Mouse (Mus musculus) CH12.LX (cell line): ENCODE measurements around the gene Lhfp. TPM values are rescaled to one million over a fixed set of nuclear protein-coding genes. Genes with fewer than 3 reads are reported as not detected.

Experiments used
- DNase-seq: peaks from one replicate; pipeline ENCODE4 v3.0.0-alpha.2; 2013; ENCODE audit errors: extremely low read depth
- H3K27ac ChIP-seq: 2 replicates; pipeline ENCODE4 v1.5.1; 2012; ENCODE audit warnings: low read depth, mild to moderate bottlenecking, control low read depth, moderate library complexity; ENCODE audit not compliant: insufficient read depth
- H3K27me3 ChIP-seq: replicated peaks from 2 replicates; pipeline ENCODE3; 2012; ENCODE audit warnings: inconsistent platforms
- H3K36me3 ChIP-seq, 2 experiments: replicated peaks in 1 of 2; 2 replicates each; pipeline versions ENCODE3 to v1.6.1; 2012; ENCODE audit warnings: inconsistent platforms in 1 of 2, low read length in 1 of 2, mild to moderate bottlenecking in 1 of 2, mixed read lengths in 1 of 2, moderate library complexity in 1 of 2; ENCODE audit not compliant: control insufficient read depth in 1 of 2, insufficient read depth in 1 of 2
- H3K4me1 ChIP-seq, 2 experiments: 2 replicates each; pipeline ENCODE4 v1.6.1; 2012; ENCODE audit warnings: inconsistent platforms in 1 of 2, moderate library complexity in 1 of 2; ENCODE audit not compliant: insufficient read depth in 2 of 2, control insufficient read depth in 1 of 2
- H3K4me2 ChIP-seq: 2 replicates; pipeline ENCODE4 v1.6.1; 2012; ENCODE audit warnings: low read depth, mild to moderate bottlenecking, control low read depth; ENCODE audit not compliant: poor library complexity, insufficient read depth, severe bottlenecking
- H3K4me3 ChIP-seq, 3 experiments: fragments of 150-350 bp in 1 of 3; sonication (generic) in 1 of 3; replicated peaks in 1 of 3; 2 replicates each; pipeline versions ENCODE3 to v1.5.1; 2011 to 2012; ENCODE audit warnings: low read depth in 2 of 3, low read length in 2 of 3, mild to moderate bottlenecking in 2 of 3, moderate library complexity in 2 of 3, control low read depth in 1 of 3, improper control_type of control experiment in 1 of 3, inconsistent platforms in 1 of 3, mixed read lengths in 1 of 3; ENCODE audit not compliant: poor library complexity in 1 of 3
- H3K79me2 ChIP-seq: replicated peaks from 2 replicates; pipeline ENCODE4 v1.6.1; 2012; ENCODE audit warnings: mild to moderate bottlenecking, moderate library complexity; ENCODE audit not compliant: control insufficient read depth, poor library complexity, insufficient read depth, severe bottlenecking; ENCODE audit errors: extremely low read depth
- H3K9ac ChIP-seq: 2 replicates; pipeline ENCODE4 v1.6.1; 2012; ENCODE audit warnings: low read depth, mild to moderate bottlenecking, control low read depth, moderate library complexity; ENCODE audit not compliant: insufficient read depth
- H3K9me3 ChIP-seq: replicated peaks from 2 replicates; pipeline ENCODE3; 2012; ENCODE audit warnings: low read length, inconsistent platforms, mixed read lengths
- BHLHE40 ChIP-seq: IDR thresholded peaks from 2 replicates; pipeline ENCODE4 v1.6.1; 2011; ENCODE audit warnings: mild to moderate bottlenecking, low read depth, low read length, improper control_type of control experiment
- CHD1 ChIP-seq: IDR thresholded peaks from 2 replicates; pipeline ENCODE4 v1.6.1; 2012; ENCODE audit warnings: low read depth, low read length, improper control_type of control experiment, inconsistent platforms
- CHD2 ChIP-seq: IDR thresholded peaks from 2 replicates; pipeline ENCODE4 v1.6.1; 2011; ENCODE audit warnings: low read length, improper control_type of control experiment
- E2F4 ChIP-seq: IDR thresholded peaks from 2 replicates; pipeline ENCODE4 v1.6.1; 2011; ENCODE audit warnings: low read depth, low read length, improper control_type of control experiment; ENCODE audit not compliant: insufficient replicate concordance
- ELF1 ChIP-seq: IDR thresholded peaks from 2 replicates; pipeline ENCODE4 v1.6.1; 2014; ENCODE audit warnings: low read depth, mild to moderate bottlenecking, inconsistent platforms, low read length, improper control_type of control experiment
- ETS1 ChIP-seq: conservative IDR thresholded peaks from 2 replicates; pipeline ENCODE4 v1.6.1; 2012; ENCODE audit warnings: low read depth, mild to moderate bottlenecking, inconsistent platforms, low read length, improper control_type of control experiment, moderate library complexity
- GABPA ChIP-seq: IDR thresholded peaks from 2 replicates; pipeline ENCODE4 v1.6.1; 2012; ENCODE audit warnings: low read depth, low read length, improper control_type of control experiment, inconsistent platforms; ENCODE audit not compliant: insufficient replicate concordance
- HCFC1 ChIP-seq: IDR thresholded peaks from 2 replicates; pipeline ENCODE4 v1.6.1; 2012; ENCODE audit warnings: low read depth, mild to moderate bottlenecking, inconsistent platforms, low read length, improper control_type of control experiment
- IRF4 ChIP-seq: IDR thresholded peaks from 2 replicates; pipeline ENCODE4 v1.6.1; 2014; ENCODE audit warnings: low read depth, mild to moderate bottlenecking, inconsistent platforms, low read length, improper control_type of control experiment
- JUN ChIP-seq: IDR thresholded peaks from 2 replicates; pipeline ENCODE4 v1.6.1; 2011; ENCODE audit warnings: low read depth, mild to moderate bottlenecking, low read length, improper control_type of control experiment, moderate library complexity; ENCODE audit not compliant: insufficient read depth
- JUND ChIP-seq: conservative IDR thresholded peaks from 2 replicates; pipeline ENCODE4 v1.6.1; 2011; ENCODE audit warnings: low read depth, low read length, improper control_type of control experiment
- MEF2A ChIP-seq: IDR thresholded peaks from 2 replicates; pipeline ENCODE4 v1.6.1; 2014; ENCODE audit warnings: low read depth, mild to moderate bottlenecking, inconsistent platforms, low read length, improper control_type of control experiment, borderline replicate concordance
- MXI1 ChIP-seq: IDR thresholded peaks from 2 replicates; pipeline ENCODE4 v1.6.1; 2011; ENCODE audit warnings: mild to moderate bottlenecking, low read depth, low read length, improper control_type of control experiment
- MYC ChIP-seq: IDR thresholded peaks from 2 replicates; pipeline ENCODE4 v1.6.1; 2011; ENCODE audit warnings: low read depth, mild to moderate bottlenecking, improper control_type of control experiment, low read length
- NELFE ChIP-seq: IDR thresholded peaks from 2 replicates; pipeline ENCODE4 v1.6.1; 2011; ENCODE audit warnings: low read depth, low read length, improper control_type of control experiment
- NRF1 ChIP-seq: IDR thresholded peaks from 2 replicates; pipeline ENCODE4 v1.6.1; 2014; ENCODE audit warnings: low read depth, mild to moderate bottlenecking, inconsistent platforms, low read length, improper control_type of control experiment, moderate library complexity
- PAX5 ChIP-seq: IDR thresholded peaks from 2 replicates; pipeline ENCODE4 v1.6.1; 2012; ENCODE audit warnings: low read length, inconsistent platforms, mixed read lengths
- POLR2AphosphoS2 ChIP-seq: IDR thresholded peaks from 2 replicates; pipeline ENCODE4 v1.6.1; 2011; ENCODE audit warnings: low read depth, low read length, improper control_type of control experiment
- RAD21 ChIP-seq: IDR thresholded peaks from 2 replicates; pipeline ENCODE4 v1.6.1; 2011; ENCODE audit warnings: low read depth, mild to moderate bottlenecking, low read length, improper control_type of control experiment, moderate library complexity
- RCOR1 ChIP-seq: conservative IDR thresholded peaks from 2 replicates; pipeline ENCODE4 v1.6.1; 2012; ENCODE audit warnings: low read depth, mild to moderate bottlenecking, inconsistent platforms, low read length, improper control_type of control experiment
- SIN3A ChIP-seq: IDR thresholded peaks from 2 replicates; pipeline ENCODE4 v1.6.1; 2012; ENCODE audit warnings: low read length, improper control_type of control experiment, inconsistent platforms
- SMC3 ChIP-seq: IDR thresholded peaks from 2 replicates; pipeline ENCODE4 v1.6.1; 2011; ENCODE audit warnings: low read depth, low read length, improper control_type of control experiment
- TBP ChIP-seq: conservative IDR thresholded peaks from 2 replicates; pipeline ENCODE4 v1.6.1; 2011; ENCODE audit warnings: low read depth, low read length, improper control_type of control experiment
- TCF12 ChIP-seq: IDR thresholded peaks from 2 replicates; pipeline ENCODE4 v1.6.1; 2014; ENCODE audit warnings: low read depth, mild to moderate bottlenecking, inconsistent platforms, low read length, improper control_type of control experiment
- UBTF ChIP-seq: IDR thresholded peaks from 2 replicates; pipeline ENCODE4 v1.6.1; 2012; ENCODE audit warnings: low read depth, mild to moderate bottlenecking, inconsistent platforms, low read length, improper control_type of control experiment, moderate library complexity
- USF1 ChIP-seq: IDR thresholded peaks from 2 replicates; pipeline ENCODE4 v1.6.1; 2014; ENCODE audit warnings: low read depth, mild to moderate bottlenecking, inconsistent platforms, low read length, improper control_type of control experiment
- USF2 ChIP-seq: conservative IDR thresholded peaks from 2 replicates; pipeline ENCODE4 v1.6.1; 2011; ENCODE audit warnings: low read depth, low read length, improper control_type of control experiment
- ZC3H11A ChIP-seq: IDR thresholded peaks from 2 replicates; pipeline ENCODE4 v1.6.1; 2012; ENCODE audit warnings: low read depth, mild to moderate bottlenecking, inconsistent platforms, low read length, improper control_type of control experiment
- ZMIZ1 ChIP-seq: IDR thresholded peaks from 2 replicates; pipeline ENCODE4 v1.6.1; 2012; ENCODE audit warnings: low read depth, mild to moderate bottlenecking, inconsistent platforms, low read length, improper control_type of control experiment
- ZNF384 ChIP-seq: IDR thresholded peaks from 2 replicates; pipeline ENCODE4 v1.6.1; 2012; ENCODE audit warnings: low read depth, low read length, improper control_type of control experiment, inconsistent platforms
- dilution Hi-C: fragments of 300-500 bp; cut with MboI; formaldehyde crosslinking; loops from 2 replicates; pipeline ENCODE4 v1.14.3; 2020; ENCODE audit warnings: low sequenced_read_pairs; ENCODE audit not compliant: extremely low pct_unique_long_range_greater_than_20kb, extremely low pct_ligation_motif_present
- in situ Hi-C: fragments of 300-500 bp; cut with MboI; formaldehyde crosslinking; loops from 3 replicates; pipeline ENCODE4 v1.14.3; 2019; ENCODE audit warnings: low sequenced_read_pairs, low pct_ligation_motif_present, low pct_unique_long_range_greater_than_20kb, mixed read lengths
- polyA plus RNA-seq: library from polyadenylated mRNA; unstranded; fragments of >175 nt; gene quantifications from 2 replicates; pipeline ENCODE4 v1.2.1, GENCODE M21; 2012; ENCODE audit warnings: low read depth; ENCODE audit not compliant: insufficient read length
- total RNA-seq, 2 experiments: library from RNA; depleted of rRNA; stranded (reverse); fragments of 300-350 nt in 1 of 2; fragments of >200 nt in 1 of 2; gene quantifications; 2 replicates each; pipeline ENCODE4 v1.2.3; 2012 to 2014

Lhfp gene
- total and polyA plus RNA-seq, 3 experiments: not detected

GRCm38 (mm10) chr3:53052385-53052784, 11.1 kb downstream of the Lhfp start:
- Histone ChIP-seq H3K79me2 (no peaks in the 10 kb centered on the region), H3K4me3 (no peak overlapping the region), H3K4me1 (no peaks in the 10 kb centered on the region), H3K27me3 (no peaks in the 10 kb centered on the region), H3K27ac (no peak overlapping the region), H3K9me3 (no peaks in the 10 kb centered on the region), H3K9ac (no peak overlapping the region), H3K36me3 (no peaks in the 10 kb centered on the region), H3K4me2 (no peak overlapping the region)
- no peak for DNase-seq
- in situ Hi-C loops: no loop called here
- TF ChIP-seq USF1 (no peak), RAD21 (no peak), TBP (no peak), MXI1 (no peak), PAX5 (no peak), HCFC1 (no peak), E2F4 (no peak), CHD1 (no peak), ZMIZ1 (no peak), IRF4 (no peak), TCF12 (no peak), NRF1 (no peak), CHD2 (no peak), BHLHE40 (no peak), UBTF (no peak), GABPA (no peak), JUND (no peak), SMC3 (no peak), MYC (no peak)
- dilution Hi-C loops: no loop called here

- no peaks in the 10 kb centered on the region for H3K4me1 ChIP-seq
- dilution Hi-C loops (no loop called here), in situ Hi-C loops (no loop called here)
- no peak overlapping the region for H3K27ac ChIP-seq
- H3K4me3 ChIP-seq: no peak overlapping the region
- TF ChIP-seq HCFC1 (no peak), E2F4 (no peak), SIN3A (no peak), USF2 (no peak), ETS1 (no peak), ZC3H11A (no peak), RCOR1 (no peak), PAX5 (no peak), JUND (no peak), JUN (no peak), BHLHE40 (no peak), CHD1 (no peak), ZNF384 (no peak), ZMIZ1 (no peak), TCF12 (no peak), MYC (no peak), ELF1 (no peak), NELFE (no peak), POLR2AphosphoS2 (no peak), MEF2A (no peak)
- no peaks in the 10 kb centered on the region for H3K36me3 ChIP-seq
- H3K9me3 ChIP-seq: no peaks in the 10 kb centered on the region
- no peak overlapping the region for H3K4me2 ChIP-seq
- no peak overlapping the region for H3K9ac ChIP-seq
- H3K79me2 ChIP-seq: no peaks in the 10 kb centered on the region
- no peak for DNase-seq
- no peaks in the 10 kb centered on the region for H3K27me3 ChIP-seq
Observed at GRCm38 (mm10) chr3:53056430-53056829, 15.1 kb downstream of the Lhfp start.
